Mouse (Mus musculus): ENCODE measurements at regions not wholly inside any gene's neighbourhood (a gene's known extent, or its start where the extent isn't known, plus 50 kb on each side); places are given as distances from the start of the nearest gene placed in this dataset.

GRCm38 (mm10) chr7:136332805-136333204 lies 561.6 kb upstream of the Mgmt start:
- no peak for TF ChIP-seq POLR2A (IDR thresholded peaks at IDR 0.05; ENCODE audit: low read depth, low read length)
- no peak; the same call in 1 of the 2 replicates for TF ChIP-seq CTCF (conservative IDR thresholded peaks at IDR 0.05; ENCODE audit: insufficient read depth, insufficient read length, low read depth, low read length)
